Mouse (Mus musculus) liver, embryonic 12.5 days (tissue): ENCODE measurements at regions not wholly inside any gene's neighbourhood (a gene's known extent, or its start where the extent isn't known, plus 50 kb on each side); places are given as distances from the start of the nearest gene placed in this dataset.

Experiments used
- ATAC-seq: fragments of 200-750 bp; cut with Nextera tagmentation; 2 replicates; pipeline ENCODE4 v1.8.0; 2017; ENCODE audit warnings: moderate number of reproducible peaks, mild to moderate bottlenecking, moderate library complexity
- H3K27ac ChIP-seq: fragments of 300-500 bp; sonication (generic); 2 replicates; pipeline ENCODE4 v1.5.1; 2016; ENCODE audit warnings: mild to moderate bottlenecking
- H3K27me3 ChIP-seq: fragments of 300-500 bp; sonication (generic); replicated peaks from 2 replicates; pipeline ENCODE4 v1.6.1; 2016; ENCODE audit warnings: mild to moderate bottlenecking, moderate library complexity
- H3K36me3 ChIP-seq: fragments of 300-500 bp; sonication (generic); 2 replicates; pipeline ENCODE4 v1.6.1; 2016; ENCODE audit warnings: mild to moderate bottlenecking, moderate library complexity
- H3K4me1 ChIP-seq: fragments of 300-500 bp; sonication (generic); 2 replicates; pipeline ENCODE4 v1.6.1; 2016
- H3K4me2 ChIP-seq: fragments of 300-500 bp; sonication (generic); 2 replicates; pipeline ENCODE4 v1.6.1; 2016; ENCODE audit warnings: mild to moderate bottlenecking, moderate library complexity
- H3K4me3 ChIP-seq: fragments of 300-500 bp; sonication (generic); 2 replicates; pipeline ENCODE4 v1.5.1; 2016; ENCODE audit warnings: mild to moderate bottlenecking, moderate library complexity
- H3K9ac ChIP-seq: fragments of 300-500 bp; sonication (generic); 2 replicates; pipeline ENCODE4 v1.6.1; 2016; ENCODE audit warnings: mild to moderate bottlenecking, moderate library complexity
- H3K9me3 ChIP-seq: fragments of 300-500 bp; sonication (generic); replicated peaks from 2 replicates; pipeline ENCODE4 v1.6.1; 2016; ENCODE audit warnings: mild to moderate bottlenecking, moderate library complexity
- WGBS: fragments of 180-500 bp; shearing (Covaris S2); methylation state at CpG from one replicate; pipeline ENCODE4 v1.1.7; 2016; ENCODE audit not compliant: insufficient replicate concordance; 5-methylcytosine and 5-hydroxymethylcytosine counted together

DNA sequence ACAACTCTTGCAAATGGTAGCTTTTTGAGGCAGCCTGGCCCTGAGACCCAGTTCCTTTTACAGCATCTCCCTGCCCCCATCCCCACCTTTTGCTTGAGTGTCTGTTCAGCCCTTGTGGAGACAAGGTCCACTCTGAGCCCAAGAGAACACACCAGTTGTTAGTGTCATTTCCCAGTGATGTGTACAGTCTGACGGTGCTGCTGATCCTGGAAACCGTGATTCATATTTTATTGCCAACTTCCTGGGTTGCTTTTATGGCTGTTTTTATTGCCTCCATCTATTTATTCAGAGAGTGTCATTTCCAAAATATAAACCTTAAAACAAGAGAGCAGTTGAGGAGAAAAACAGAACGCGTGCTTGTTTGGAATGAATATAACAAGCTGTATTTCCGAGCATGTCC lies 309.6 kb upstream of the Isl1 start:
- no peak overlapping the region for H3K4me2 ChIP-seq
- no peaks in the 10 kb centered on the region for H3K9me3 ChIP-seq
- no peak overlapping the region for H3K4me3 ChIP-seq
- no peaks in the 10 kb centered on the region for H3K36me3 ChIP-seq
- 80% methylated on average over 5 of the region's 5 CpGs for WGBS
- H3K9ac ChIP-seq: no peak overlapping the region
- H3K27ac ChIP-seq: no peak overlapping the region
- no peaks in the 10 kb centered on the region for H3K4me1 ChIP-seq
- H3K27me3 ChIP-seq: no peaks in the 10 kb centered on the region
- no peak for ATAC-seq

DNA sequence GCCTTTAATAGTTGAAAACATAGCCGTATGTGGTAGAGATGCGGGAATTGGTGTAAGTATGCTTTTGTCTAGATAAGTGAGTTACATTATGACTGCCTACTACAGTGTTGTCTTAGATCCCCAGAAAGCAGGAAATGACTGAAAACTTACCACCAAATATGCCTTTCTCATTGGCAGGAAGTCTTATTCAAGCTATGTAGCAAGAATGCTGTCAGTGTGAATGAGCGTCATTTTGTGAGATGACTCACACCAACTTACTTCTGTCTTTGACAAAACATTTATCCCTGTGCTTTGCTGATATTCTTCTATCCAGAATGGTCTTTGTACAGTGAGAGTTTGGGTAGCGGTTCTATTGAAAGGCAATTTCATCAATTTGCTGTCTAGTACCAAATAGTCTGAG lies 286.9 kb upstream of the Isl1 start:
- Histone ChIP-seq H3K36me3 (no peaks in the 10 kb centered on the region), H3K27ac (no peak overlapping the region)
- WGBS: 75% methylated on average over 4 of the region's 4 CpGs

DNA sequence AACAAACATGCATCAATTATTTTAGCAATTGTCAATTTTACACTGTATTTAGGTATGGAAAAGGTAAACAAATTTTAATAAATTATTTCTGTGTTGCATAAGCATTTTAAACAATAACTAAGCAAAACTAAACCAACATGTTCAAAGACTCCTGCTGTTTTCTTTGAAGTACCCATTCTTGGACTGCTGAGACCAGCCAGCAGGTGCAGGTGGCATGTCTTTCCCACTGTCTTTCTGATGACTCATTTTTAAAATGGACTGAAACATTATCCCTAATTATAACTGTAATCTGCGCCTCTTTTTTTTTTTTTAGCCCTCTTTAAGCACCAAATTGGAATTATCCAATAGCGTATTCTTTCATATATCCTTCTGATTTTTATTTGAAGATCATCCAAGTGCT lies 286.0 kb upstream of the Isl1 start:
- Histone ChIP-seq H3K36me3 (no peaks in the 10 kb centered on the region), H3K27me3 (no peaks in the 10 kb centered on the region), H3K27ac (no peak overlapping the region), H3K4me1 (no peaks in the 10 kb centered on the region), H3K9me3 (no peaks in the 10 kb centered on the region), H3K4me2 (no peak overlapping the region), H3K4me3 (no peak overlapping the region), H3K9ac (no peak overlapping the region)
- ATAC-seq: no peak
- WGBS: 78% methylated on average over 2 of the region's 2 CpGs

More for the DNA sequence above, 286.9 kb upstream of the Isl1 start:
- Histone ChIP-seq H3K4me3 (no peak overlapping the region), H3K27me3 (no peaks in the 10 kb centered on the region), H3K4me1 (no peaks in the 10 kb centered on the region), H3K9me3 (no peaks in the 10 kb centered on the region), H3K4me2 (no peak overlapping the region), H3K9ac (no peak overlapping the region)
- ATAC-seq: no peak

DNA sequence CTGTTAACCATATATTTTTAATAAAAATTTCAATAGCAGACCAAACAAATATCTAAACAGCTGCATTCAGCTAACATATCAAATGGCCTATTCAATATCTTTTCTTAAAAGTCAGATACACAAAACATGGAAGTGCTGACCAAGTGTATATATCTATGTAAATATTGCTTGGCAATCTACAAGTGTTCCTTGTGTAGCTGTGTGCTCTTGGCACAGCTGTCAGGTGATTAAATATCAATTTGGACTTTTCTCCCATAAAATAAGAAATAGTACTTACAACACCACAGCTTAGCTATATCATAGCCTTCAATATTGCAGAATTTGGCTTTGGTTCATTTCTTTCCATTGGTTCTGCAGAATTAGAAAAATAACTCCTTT lies 266.5 kb upstream of the Isl1 start:
- Histone ChIP-seq H3K4me3 (no peak overlapping the region), H3K36me3 (no peaks in the 10 kb centered on the region), H3K4me1 (no peaks in the 10 kb centered on the region), H3K27ac (no peak overlapping the region), H3K27me3 (no peaks in the 10 kb centered on the region), H3K9ac (no peak overlapping the region), H3K4me2 (no peak overlapping the region), H3K9me3 (0 out of 2 replicates have a peak, but pooled peaks cover 2% of the 10 kb centered on the region)
- ATAC-seq: no peak

DNA sequence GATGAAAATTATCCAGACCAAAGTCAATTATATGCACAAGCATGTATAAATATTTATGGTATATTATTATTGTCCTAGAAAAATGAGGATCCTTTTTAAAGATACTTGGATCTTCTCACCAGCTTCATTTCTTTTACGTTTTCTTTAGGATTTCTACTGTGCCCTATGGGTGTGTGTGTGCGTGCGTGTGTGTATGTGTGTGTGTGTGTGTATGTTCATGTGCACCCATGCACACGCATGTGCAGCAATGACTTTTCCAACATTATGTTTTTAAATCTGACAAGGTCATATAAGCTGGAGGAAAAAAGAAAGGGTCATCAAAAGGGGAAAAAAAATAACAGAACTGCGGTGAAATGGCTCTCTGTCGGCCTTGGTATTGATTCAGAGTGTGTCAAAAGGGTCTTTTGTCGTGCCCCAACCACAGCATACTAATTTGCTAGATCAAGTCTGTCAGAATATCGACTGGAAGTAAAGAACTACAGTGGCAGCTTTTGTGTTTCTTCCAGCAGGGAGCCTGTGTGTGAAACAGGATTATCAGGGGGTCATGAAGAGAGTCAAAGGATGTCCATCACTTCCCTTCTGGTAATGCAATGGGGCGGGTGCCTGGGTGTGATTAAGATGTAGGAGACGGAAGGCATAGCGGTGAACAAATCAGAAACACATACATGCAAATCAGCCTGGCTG lies 265.9 kb upstream of the Isl1 start:
- Histone ChIP-seq H3K4me2 (no peak overlapping the region), H3K9ac (no peak overlapping the region), H3K36me3 (no peaks in the 10 kb centered on the region), H3K4me3 (no peak overlapping the region), H3K27me3 (no peaks in the 10 kb centered on the region), H3K27ac (no peak overlapping the region), H3K9me3 (0 out of 2 replicates have a peak, but pooled peaks cover 2% of the 10 kb centered on the region), H3K4me1 (no peaks in the 10 kb centered on the region)
- ATAC-seq: no peak
- WGBS: 73% methylated on average over 11 of the region's 11 CpGs

DNA sequence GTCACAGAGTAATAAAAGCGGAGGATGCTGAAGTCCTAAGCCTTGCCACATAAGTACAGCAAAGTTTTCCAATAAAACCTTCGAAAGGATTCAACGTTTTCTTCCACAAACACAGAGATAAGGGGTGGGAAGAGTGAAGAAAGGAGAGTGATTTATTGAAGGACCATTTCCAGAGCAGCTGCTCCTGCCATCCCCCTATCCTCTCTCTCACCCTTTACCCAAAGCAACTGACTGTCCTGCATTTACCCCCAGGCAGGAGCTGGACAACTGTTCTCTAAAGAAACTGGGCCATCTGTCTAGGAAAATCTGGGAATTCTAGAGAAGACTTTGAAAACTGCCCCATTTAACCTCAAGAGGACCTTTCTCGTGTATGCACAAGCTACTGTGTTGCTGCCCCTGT lies 245.6 kb upstream of the Isl1 start:
- no peak overlapping the region for H3K4me3 ChIP-seq
- WGBS: 49% methylated on average over 4 of the region's 4 CpGs
- no peaks in the 10 kb centered on the region for H3K9me3 ChIP-seq
- H3K4me2 ChIP-seq: no peak overlapping the region
- H3K9ac ChIP-seq: no peak overlapping the region
- no peaks in the 10 kb centered on the region for H3K4me1 ChIP-seq
- no peaks in the 10 kb centered on the region for H3K36me3 ChIP-seq
- H3K27ac ChIP-seq: no peak overlapping the region
- H3K27me3 ChIP-seq: no peaks in the 10 kb centered on the region
- no peak for ATAC-seq

DNA sequence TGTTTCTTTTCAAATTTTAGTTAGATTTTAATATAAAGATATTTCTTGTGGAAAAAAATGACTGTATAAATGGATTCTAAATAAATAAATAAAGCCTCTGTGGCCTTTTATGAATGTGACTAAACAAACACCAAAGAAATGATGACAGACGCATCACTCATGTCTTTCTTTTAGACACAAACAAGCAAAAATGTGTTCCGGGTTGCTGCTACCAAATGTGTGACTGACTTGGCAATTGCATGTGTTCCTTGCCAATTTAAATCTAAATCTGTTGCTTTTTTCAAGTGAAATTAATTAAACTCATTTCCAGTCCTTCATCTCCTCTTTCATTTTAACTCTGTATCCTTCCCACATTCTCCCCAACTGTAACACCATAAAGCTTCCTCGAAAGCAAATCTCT lies 225.7 kb upstream of the Isl1 start:
- no peak overlapping the region for H3K9ac ChIP-seq
- H3K27ac ChIP-seq: no peak overlapping the region
- ATAC-seq: no peak
- no peaks in the 10 kb centered on the region for H3K9me3 ChIP-seq
- no peaks in the 10 kb centered on the region for H3K27me3 ChIP-seq
- 73% methylated on average over 3 of the region's 3 CpGs for WGBS
- no peaks in the 10 kb centered on the region for H3K36me3 ChIP-seq
- H3K4me1 ChIP-seq: no peaks in the 10 kb centered on the region
- H3K4me2 ChIP-seq: no peak overlapping the region
- no peak overlapping the region for H3K4me3 ChIP-seq

DNA sequence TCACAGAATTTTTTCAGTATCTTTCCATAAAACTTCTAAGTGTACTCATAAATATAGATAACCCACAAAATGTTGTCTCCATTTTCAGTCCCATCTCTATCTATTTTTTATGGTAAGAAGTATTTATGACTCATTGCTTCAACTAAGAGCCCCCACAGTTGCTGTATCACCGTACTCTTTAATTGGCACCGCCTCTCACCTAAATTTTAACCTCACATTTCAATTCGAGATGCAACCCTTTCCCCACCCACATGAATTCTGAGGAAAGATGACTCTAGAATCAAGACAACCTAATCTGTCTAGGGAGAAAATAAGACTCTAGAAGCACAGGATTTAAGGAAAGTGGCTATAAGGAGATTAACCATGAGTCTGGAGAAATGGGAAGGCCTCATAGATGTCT lies 223.7 kb upstream of the Isl1 start:
- no peaks in the 10 kb centered on the region for H3K4me1 ChIP-seq
- no peak for ATAC-seq
- no peaks in the 10 kb centered on the region for H3K9me3 ChIP-seq
- no peak overlapping the region for H3K27ac ChIP-seq
- no peak overlapping the region for H3K9ac ChIP-seq
- H3K27me3 ChIP-seq: no peaks in the 10 kb centered on the region
- H3K4me3 ChIP-seq: no peak overlapping the region
- H3K4me2 ChIP-seq: no peak overlapping the region
- 73% methylated on average over 3 of the region's 3 CpGs for WGBS
- H3K36me3 ChIP-seq: no peaks in the 10 kb centered on the region

DNA sequence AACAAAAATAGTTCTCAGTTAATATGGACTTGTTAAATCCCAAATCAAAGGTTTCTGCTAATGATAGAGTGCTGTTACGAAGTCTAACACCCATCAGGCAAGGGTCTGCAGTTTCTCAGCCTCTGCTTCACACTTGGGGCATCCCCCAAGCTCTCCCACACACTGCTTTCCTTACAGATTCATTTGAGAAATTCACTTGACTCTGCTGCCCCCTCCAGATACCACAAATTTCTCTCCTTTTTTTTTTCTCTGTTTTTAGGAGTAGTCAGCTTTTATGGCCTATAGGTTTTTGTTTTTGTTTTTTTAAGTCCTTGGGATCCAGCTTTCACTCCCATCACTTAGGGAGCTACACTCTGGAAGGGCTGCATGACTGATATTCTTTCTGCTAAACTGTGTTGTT lies 218.8 kb upstream of the Isl1 start:
- Histone ChIP-seq H3K27ac (no peak overlapping the region), H3K36me3 (no peaks in the 10 kb centered on the region), H3K4me3 (no peak overlapping the region), H3K4me1 (no peaks in the 10 kb centered on the region), H3K27me3 (no peaks in the 10 kb centered on the region), H3K9ac (no peak overlapping the region), H3K9me3 (no peaks in the 10 kb centered on the region), H3K4me2 (no peak overlapping the region)
- ATAC-seq: no peak
- WGBS: 19% methylated on average over 1 of the region's 1 CpGs

DNA sequence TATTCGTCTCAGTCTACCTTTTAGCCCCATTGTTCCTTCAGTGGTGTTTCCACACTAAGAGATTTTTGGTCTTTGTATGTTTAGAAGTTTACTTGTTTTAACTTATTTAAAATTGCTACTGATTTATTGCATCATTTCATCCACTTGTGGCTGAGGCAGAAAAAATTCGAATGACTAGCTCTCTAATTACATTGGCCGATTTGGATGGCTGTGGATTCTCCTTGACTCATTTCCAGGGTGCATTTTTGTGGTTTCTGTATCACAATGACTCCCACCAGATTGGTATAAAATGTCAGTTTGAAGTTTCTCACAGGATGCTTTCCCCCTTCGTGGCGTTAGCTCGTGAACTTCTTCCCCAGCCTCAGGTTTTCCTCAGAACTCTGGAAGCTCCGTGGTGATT lies 217.5 kb upstream of the Isl1 start:
- ATAC-seq: no peak
- 25% methylated on average over 7 of the region's 7 CpGs for WGBS
- H3K9ac ChIP-seq: no peak overlapping the region
- no peak overlapping the region for H3K4me3 ChIP-seq
- no peak overlapping the region for H3K27ac ChIP-seq
- H3K9me3 ChIP-seq: no peaks in the 10 kb centered on the region
- no peaks in the 10 kb centered on the region for H3K36me3 ChIP-seq
- no peaks in the 10 kb centered on the region for H3K27me3 ChIP-seq
- no peak overlapping the region for H3K4me2 ChIP-seq
- H3K4me1 ChIP-seq: no peaks in the 10 kb centered on the region

DNA sequence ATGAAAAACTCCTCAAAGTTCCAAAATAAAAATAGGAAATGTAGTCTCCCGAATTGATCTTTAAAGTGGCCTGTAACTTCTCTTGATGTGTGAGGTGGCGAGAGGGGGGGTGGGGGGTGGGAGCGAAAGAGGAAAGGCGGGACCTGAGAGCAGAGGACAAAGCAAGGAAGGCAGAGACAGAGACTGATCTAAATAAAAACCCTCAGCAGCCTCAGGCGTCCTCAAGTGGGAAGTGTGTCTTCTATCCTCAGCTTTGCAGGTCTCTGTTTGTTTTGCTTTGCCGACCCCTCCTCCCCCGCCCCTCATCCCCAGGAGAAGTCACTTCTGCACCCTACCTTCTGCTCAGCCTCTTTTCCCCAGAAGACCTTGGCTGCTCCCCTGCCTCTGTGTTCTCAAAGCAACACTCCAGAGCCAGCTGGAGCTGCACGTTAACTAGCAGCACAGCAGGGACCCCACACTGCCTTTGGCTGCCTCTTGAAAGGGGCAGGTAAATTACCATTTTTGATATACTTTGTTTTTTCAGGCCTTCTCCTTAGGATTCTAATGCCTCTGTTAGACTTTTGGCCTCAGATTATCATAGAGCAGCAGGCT lies 214.3 kb upstream of the Isl1 start:
- no peak overlapping the region for H3K9ac ChIP-seq
- H3K27ac ChIP-seq: no peak overlapping the region
- no peaks in the 10 kb centered on the region for H3K36me3 ChIP-seq
- WGBS: 13% methylated on average over 8 of the region's 8 CpGs
- H3K9me3 ChIP-seq: no peaks in the 10 kb centered on the region
- no peak for ATAC-seq
- H3K4me1 ChIP-seq: no peaks in the 10 kb centered on the region
- H3K27me3 ChIP-seq: no peaks in the 10 kb centered on the region
- H3K4me3 ChIP-seq: no peak overlapping the region
- no peak overlapping the region for H3K4me2 ChIP-seq

DNA sequence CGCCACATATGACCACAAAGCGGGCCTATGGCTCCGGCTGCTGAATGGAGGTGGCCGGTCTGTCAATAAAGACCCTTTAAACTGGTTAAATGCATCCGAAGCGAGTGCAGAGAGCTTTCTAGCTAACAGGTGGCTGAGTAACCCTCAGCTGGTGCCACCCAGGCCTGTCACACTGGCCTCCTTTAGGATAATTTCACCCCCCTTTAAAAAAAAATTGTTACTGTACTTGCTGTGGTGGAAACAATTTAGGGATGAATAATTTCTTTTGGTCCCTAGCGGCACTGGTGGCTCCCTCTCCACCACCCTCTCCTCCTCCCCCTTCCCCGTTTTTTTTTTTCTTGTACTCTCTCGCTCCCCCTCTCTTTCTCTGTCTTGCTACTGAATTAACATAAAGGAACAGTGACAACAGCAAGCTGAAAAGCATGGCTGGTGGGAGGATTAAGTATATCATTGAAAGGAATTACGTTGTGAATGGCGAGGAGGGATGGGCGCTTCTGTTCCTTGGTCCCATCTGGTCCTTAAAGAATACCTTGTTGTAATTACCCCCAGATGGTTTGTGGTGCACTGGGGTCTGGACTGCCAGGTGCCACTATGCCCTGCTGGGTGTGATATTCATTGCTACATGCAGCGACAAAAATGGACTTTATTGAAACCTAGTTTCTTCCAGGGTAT lies 205.3 kb upstream of the Isl1 start:
- H3K27ac ChIP-seq: no peak overlapping the region
- no peak for ATAC-seq
- WGBS: 30% methylated on average over 13 of the region's 13 CpGs
- H3K4me1 ChIP-seq: no peaks in the 10 kb centered on the region
- H3K36me3 ChIP-seq: no peaks in the 10 kb centered on the region
- H3K27me3 ChIP-seq: no peaks in the 10 kb centered on the region
- no peak overlapping the region for H3K9ac ChIP-seq
- H3K9me3 ChIP-seq: no peaks in the 10 kb centered on the region
- no peak overlapping the region for H3K4me2 ChIP-seq
- H3K4me3 ChIP-seq: no peak overlapping the region

DNA sequence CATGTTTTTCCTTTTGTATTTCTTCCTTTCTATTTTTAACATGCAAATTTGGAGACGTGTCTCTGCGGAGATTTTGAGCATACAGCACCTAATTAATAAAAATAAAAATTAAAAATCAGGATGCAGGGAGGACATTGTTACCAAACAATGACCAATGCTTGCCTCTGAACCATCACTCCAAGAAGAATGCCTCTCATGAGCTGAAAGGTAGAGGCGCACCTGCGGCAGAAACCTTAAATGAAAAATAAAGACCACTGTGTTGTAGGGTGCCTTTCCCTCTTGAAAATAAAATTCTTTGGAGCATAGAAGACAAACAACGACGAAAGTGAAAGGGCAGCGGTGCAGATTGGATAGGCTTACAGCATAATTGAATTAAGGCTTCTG lies 204.8 kb upstream of the Isl1 start:
- H3K9ac ChIP-seq: no peak overlapping the region
- no peak overlapping the region for H3K4me2 ChIP-seq
- H3K36me3 ChIP-seq: no peaks in the 10 kb centered on the region
- WGBS: 61% methylated on average over 7 of the region's 7 CpGs
- H3K9me3 ChIP-seq: no peaks in the 10 kb centered on the region
- ATAC-seq: no peak
- H3K27me3 ChIP-seq: no peaks in the 10 kb centered on the region
- H3K27ac ChIP-seq: no peak overlapping the region
- no peak overlapping the region for H3K4me3 ChIP-seq
- no peaks in the 10 kb centered on the region for H3K4me1 ChIP-seq
